Mouse (Mus musculus) spleen, adult 2 months (tissue): ENCODE data around the gene Ppp2r5b. TPM values are rescaled to one million over a fixed set of nuclear protein-coding genes. Genes with fewer than 3 reads are reported as not detected.

Experiments used
- DNase-seq, 2 experiments: peaks; one replicate each; pipeline versions ENCODE4 v3.0.0 to v3.0.0-alpha.2; 2012 to 2021; ENCODE audit warnings: low spot score in 2 of 2, low read depth in 1 of 2
- H3K27ac ChIP-seq: fragments of 200-500 bp; 2 replicates; pipeline ENCODE4 v1.5.1; 2012; ENCODE audit warnings: low read length, inconsistent platforms; ENCODE audit not compliant: insufficient read depth
- H3K27me3 ChIP-seq: fragments of 200-500 bp; 2 replicates; pipeline ENCODE4 v1.6.1; 2012; ENCODE audit warnings: mild to moderate bottlenecking, moderate library complexity, low read length, inconsistent platforms; ENCODE audit not compliant: control insufficient read depth, insufficient read depth
- H3K36me3 ChIP-seq: fragments of 200-500 bp; 2 replicates; pipeline ENCODE4 v1.6.1; 2012; ENCODE audit warnings: mild to moderate bottlenecking, low read length, inconsistent platforms; ENCODE audit not compliant: control insufficient read depth, insufficient read depth
- H3K4me1 ChIP-seq: fragments of 200-500 bp; 2 replicates; pipeline ENCODE4 v1.6.1; 2011; ENCODE audit warnings: inconsistent platforms; ENCODE audit not compliant: control insufficient read depth, insufficient read depth, insufficient read length
- H3K4me3 ChIP-seq: fragments of 200-500 bp; 2 replicates; pipeline ENCODE4 v1.5.1; 2011; ENCODE audit warnings: mild to moderate bottlenecking, inconsistent platforms; ENCODE audit not compliant: insufficient read depth, insufficient read length; ENCODE audit errors: extremely low read depth
- CTCF ChIP-seq: fragments of 200-500 bp; IDR thresholded peaks from 2 replicates; pipeline ENCODE4 v1.5.1; 2011; ENCODE audit warnings: mild to moderate bottlenecking, inconsistent platforms; ENCODE audit not compliant: insufficient read depth, insufficient read length, insufficient replicate concordance; ENCODE audit errors: extremely low read depth
- POLR2A ChIP-seq: fragments of 200-500 bp; IDR thresholded peaks from 2 replicates; pipeline ENCODE4 v1.6.1; 2011; ENCODE audit warnings: low read depth, low read length, inconsistent platforms
- WGBS: fragments of 180-500 bp; shearing (Covaris S2); methylation state at CpG from one replicate; pipeline ENCODE4 v1.1.7; 2018; 5-methylcytosine and 5-hydroxymethylcytosine counted together
- polyA plus RNA-seq: library from polyadenylated mRNA; depleted of rRNA; stranded (reverse); fragments of >200 nt; gene quantifications from 2 replicates; pipeline ENCODE4 v1.2.3, GENCODE M21; 2012

The Ppp2r5b gene
- polyA plus RNA-seq, 1 experiment = 36.9 TPM

- no peak for TF ChIP-seq POLR2A
- TF ChIP-seq CTCF = no peak
- WGBS = 66% methylated on average over 7 of the region's 7 CpGs
- H3K4me1 ChIP-seq = peaks cover 6% of the 10 kb centered on the region; the same call in 1 of the 2 replicates
- H3K27me3 ChIP-seq = no peaks in the 10 kb centered on the region
- no peak for DNase-seq
- H3K36me3 ChIP-seq = peaks cover 2% of the 10 kb centered on the region; the same call in 1 of the 2 replicates
- H3K4me3 ChIP-seq = no peak overlapping the region
- H3K27ac ChIP-seq = no peak overlapping the region
Measured at GRCm38 (mm10) chr19:6236842-6237241, 1.2 kb upstream of the Ppp2r5b start.

GRCm38 (mm10) chr19:6236053-6236441 is 375 bp upstream of the Ppp2r5b start:
- Histone ChIP-seq H3K4me3 (peak overlapping the region; percentile 72), H3K4me1 (peaks cover 6% of the 10 kb centered on the region; the same call in 1 of the 2 replicates), H3K27ac (peak overlapping the region; percentile 98), H3K36me3 (peaks cover 3% of the 10 kb centered on the region; the same call in 1 of the 2 replicates), H3K27me3 (no peaks in the 10 kb centered on the region)
- TF ChIP-seq POLR2A = no peak; the same call in 1 of the 2 replicates
- no peak for TF ChIP-seq CTCF
- 0% methylated on average over 9 of the region's 9 CpGs for WGBS
- DNase-seq = peak; percentile 73 to 88

GRCm38 (mm10) chr19:6234337-6235083 is 1.2 kb downstream of the Ppp2r5b start:
- no peak for TF ChIP-seq POLR2A
- TF ChIP-seq CTCF = no peak
- DNase-seq = no peak
- WGBS = 76% methylated on average over 11 of the region's 11 CpGs
- peaks cover 13% of the 10 kb centered on the region for H3K36me3 ChIP-seq
- H3K4me3 ChIP-seq = peak overlapping the region; percentile 81; the same call in 1 of the 2 replicates
- H3K27me3 ChIP-seq = no peaks in the 10 kb centered on the region
- peaks cover 6% of the 10 kb centered on the region; the same call in 1 of the 2 replicates for H3K4me1 ChIP-seq
- H3K27ac ChIP-seq = peak overlapping the region; percentile 49; the same call in 1 of the 2 replicates

- Histone ChIP-seq H3K4me1 (peaks cover 6% of the 10 kb centered on the region; the same call in 1 of the 2 replicates), H3K4me3 (no peak overlapping the region), H3K36me3 (peaks cover 17% of the 10 kb centered on the region), H3K27ac (no peak overlapping the region), H3K27me3 (no peaks in the 10 kb centered on the region)
- WGBS = 67% methylated on average over 16 of the region's 16 CpGs
- no peak for TF ChIP-seq CTCF
- TF ChIP-seq POLR2A = no peak
- no peak for DNase-seq
Measured at GRCm38 (mm10) chr19:6233647-6234046, 2.0 kb downstream of the Ppp2r5b start.

GRCm38 (mm10) chr19:6231036-6231435 is 4.6 kb downstream of the Ppp2r5b start:
- WGBS = 98% methylated on average over 2 of the region's 2 CpGs
- H3K27ac ChIP-seq = no peak overlapping the region
- H3K36me3 ChIP-seq = peaks cover 18% of the 10 kb centered on the region
- no peak for TF ChIP-seq CTCF
- no peak for TF ChIP-seq POLR2A
- no peak overlapping the region for H3K4me3 ChIP-seq
- no peaks in the 10 kb centered on the region for H3K27me3 ChIP-seq
- DNase-seq = no peak
- H3K4me1 ChIP-seq = peaks cover 3% of the 10 kb centered on the region; the same call in 1 of the 2 replicates

GRCm38 (mm10) chr19:6230411-6230810 is 5.3 kb downstream of the Ppp2r5b start:
- Histone ChIP-seq H3K27ac (no peak overlapping the region), H3K36me3 (peaks cover 18% of the 10 kb centered on the region), H3K4me3 (no peak overlapping the region), H3K27me3 (no peaks in the 10 kb centered on the region), H3K4me1 (peaks cover 3% of the 10 kb centered on the region; the same call in 1 of the 2 replicates)
- no peak for TF ChIP-seq CTCF
- no peak for TF ChIP-seq POLR2A
- no peak for DNase-seq
- WGBS = 92% methylated on average over 4 of the region's 4 CpGs

- Histone ChIP-seq H3K27ac (no peak overlapping the region), H3K36me3 (peaks cover 18% of the 10 kb centered on the region), H3K4me3 (no peak overlapping the region), H3K27me3 (no peaks in the 10 kb centered on the region), H3K4me1 (no peaks in the 10 kb centered on the region)
- 68% methylated on average over 4 of the region's 4 CpGs for WGBS
- TF ChIP-seq CTCF (no peak), POLR2A (no peak)
- DNase-seq = no peak
Measured at GRCm38 (mm10) chr19:6227864-6228263, 7.8 kb downstream of the Ppp2r5b start.
